Mouse (Mus musculus): ENCODE data around the gene Hsbp1. TPM values are rescaled to one million over a fixed set of nuclear protein-coding genes. Genes with fewer than 3 reads are reported as not detected.

The Hsbp1 gene
- total RNA-seq, 2 experiments from 2014 or later = 83.3 to 162 TPM

DNA sequence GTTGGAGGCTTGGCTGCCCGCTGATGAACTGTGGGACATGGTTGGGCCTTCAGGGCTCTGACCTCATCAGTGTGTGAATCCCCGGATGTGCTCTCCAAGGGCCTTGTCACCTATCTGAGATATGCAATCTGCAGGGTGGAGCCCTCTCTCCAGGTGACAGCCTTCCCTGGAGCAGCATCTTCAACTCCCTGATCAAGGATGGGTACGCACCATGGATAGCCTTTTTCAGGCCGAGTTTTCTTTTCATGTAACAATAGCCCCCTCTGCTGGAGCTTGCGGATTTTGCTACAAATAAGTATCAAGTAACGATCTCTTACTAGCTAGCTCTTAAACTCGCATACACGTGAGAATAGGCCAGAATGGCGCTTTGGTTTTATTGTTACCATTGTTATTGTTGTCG lies 40.2 kb downstream of the Hsbp1 start:
- peak; percentile 80 for ATAC-seq (replicated peaks; ENCODE audit: poor library complexity)

DNA sequence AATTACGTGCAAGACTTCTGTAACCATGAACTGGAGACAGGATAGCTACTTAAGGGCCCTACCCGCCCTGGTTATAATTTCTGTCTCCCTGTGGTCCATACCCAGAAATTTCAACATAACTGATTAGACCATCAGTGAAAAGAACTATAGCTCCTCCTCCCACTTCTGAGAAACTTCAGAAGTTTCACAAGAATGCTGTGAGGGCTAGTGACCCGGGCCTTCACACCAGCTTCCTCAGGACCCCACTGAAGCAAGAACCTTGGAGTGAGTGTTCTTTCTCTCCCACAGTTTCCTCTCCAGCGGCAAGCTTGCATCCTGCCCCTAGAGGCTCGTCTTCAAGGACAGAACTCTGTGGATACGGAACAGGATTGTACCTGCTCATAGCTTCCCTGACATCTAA lies 41.6 kb downstream of the Hsbp1 start:
- peak; percentile 77 for ATAC-seq (replicated peaks; ENCODE audit: poor library complexity)

DNA sequence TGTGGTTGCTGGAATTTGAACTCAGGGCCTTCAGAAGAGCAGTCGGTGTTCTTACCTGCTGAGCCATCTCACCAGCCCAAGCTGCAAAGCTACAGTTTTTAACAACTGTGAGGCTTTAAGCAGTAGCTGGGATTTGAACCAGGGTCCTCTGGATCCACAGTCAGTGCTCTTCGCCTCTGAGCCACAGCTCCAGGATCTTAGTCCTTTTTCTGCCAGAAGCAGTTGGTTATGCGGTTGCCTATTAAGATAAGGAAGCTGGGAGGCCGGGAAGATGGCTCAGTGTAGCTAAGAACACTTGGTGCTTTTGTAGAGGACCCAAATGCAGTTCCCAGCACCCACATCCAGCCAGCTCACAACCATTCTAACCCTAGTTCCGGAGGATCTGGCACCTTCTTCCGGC lies 42.7 kb downstream of the Hsbp1 start:
- no peak for ATAC-seq (replicated peaks; ENCODE audit: poor library complexity)

DNA sequence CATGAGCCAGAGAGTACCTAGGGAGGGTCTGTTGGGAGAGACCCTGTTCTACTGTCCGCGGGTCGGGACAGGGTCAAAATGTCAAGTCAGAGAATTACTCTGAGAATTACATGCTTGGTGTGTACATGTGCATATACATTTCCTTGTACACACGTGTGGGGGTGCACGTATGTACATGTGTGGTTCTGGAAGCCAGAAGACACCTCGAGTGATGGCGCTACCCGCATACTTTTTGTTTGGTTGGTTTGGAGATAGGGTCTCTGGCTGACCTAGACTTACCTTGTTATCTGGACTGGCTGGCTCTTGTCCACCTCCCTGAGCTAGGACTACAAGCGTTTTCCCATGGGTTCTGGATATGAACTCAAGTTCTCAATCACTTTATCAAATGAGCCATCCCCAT lies 49.8 kb downstream of the Hsbp1 start:
- ATAC-seq (replicated peaks; ENCODE audit: poor library complexity) = peak; percentile 8; the same call in 1 of the 2 replicates

DNA sequence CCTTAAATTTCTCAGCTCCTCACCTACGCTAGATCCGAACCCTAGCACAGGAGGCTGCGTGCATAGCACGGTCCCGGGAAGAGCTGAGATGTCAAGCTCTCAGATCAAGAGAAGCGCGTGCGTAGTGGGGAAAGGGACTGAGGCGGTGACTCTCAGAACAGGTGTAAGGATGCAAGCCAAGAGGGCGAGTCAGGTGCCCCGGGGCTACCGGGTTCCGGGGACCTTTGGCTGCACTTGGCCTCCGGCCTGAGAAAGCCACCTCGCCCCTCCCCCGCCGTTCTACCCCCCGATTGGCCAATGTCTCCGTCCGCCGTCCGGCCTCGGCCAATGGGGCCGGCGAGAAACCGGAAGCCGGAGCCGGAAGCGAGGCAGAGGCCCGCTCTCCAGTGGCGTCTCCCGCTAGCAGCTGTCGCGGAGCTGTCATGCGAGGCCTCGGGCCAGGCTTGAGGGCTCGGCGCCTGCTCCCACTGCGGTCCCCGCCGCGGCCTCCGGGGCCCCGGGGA lies 50.3 kb downstream of the Hsbp1 start, which contains the start of gene Mlycd:
TSS of gene Mlycd (plus strand) at position 355 of the 503 bp plus-strand sequence.
- peak; percentile 96 for ATAC-seq (replicated peaks; ENCODE audit: poor library complexity)

DNA sequence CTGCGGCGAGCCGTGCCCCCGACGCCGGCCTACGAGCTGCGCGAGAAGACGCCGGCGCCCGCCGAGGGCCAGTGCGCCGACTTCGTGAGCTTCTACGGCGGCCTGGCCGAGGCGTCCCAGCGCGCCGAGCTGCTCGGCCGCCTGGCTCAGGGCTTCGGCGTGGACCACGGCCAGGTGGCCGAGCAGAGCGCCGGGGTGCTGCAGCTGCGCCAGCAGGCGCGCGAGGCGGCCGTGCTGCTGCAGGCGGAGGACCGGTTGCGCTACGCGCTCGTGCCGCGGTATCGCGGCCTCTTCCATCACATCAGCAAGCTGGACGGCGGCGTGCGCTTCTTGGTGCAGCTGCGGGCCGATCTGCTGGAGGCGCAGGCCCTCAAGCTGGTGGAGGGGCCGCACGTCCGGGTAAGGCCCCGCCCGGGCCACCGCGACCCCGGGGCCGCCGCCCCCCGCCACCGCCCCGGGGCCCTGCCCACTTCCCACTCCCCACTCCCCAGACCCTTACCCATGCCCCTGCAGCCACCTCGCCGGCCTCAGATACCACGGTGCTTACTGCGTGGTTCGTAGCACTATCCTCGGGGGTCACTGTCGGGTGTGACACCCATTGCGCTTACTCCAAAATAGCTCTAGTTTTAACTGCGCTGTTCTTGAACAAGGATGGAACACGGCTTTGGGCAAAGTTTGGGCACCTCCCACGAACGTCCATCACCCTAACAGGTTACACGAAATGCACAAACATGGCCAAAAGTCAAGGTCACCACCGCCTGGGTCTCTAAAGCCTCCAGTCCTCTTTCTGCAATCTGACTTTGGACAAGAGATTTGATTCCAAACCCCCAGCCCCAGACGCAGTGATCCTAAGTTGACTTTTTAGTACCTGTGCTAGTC lies 51.0 kb downstream of the Hsbp1 start:
- ATAC-seq (replicated peaks; ENCODE audit: poor library complexity) = peak; percentile 10; the same call in 1 of the 2 replicates

Other genes starting within 250 kb of the Hsbp1 start
- gene Mlycd, start 50.4 kb downstream of the Hsbp1 start, total RNA-seq (2015) = 6.4 and 7.7 TPM in 2 replicates
- 6.5 and 7.8 TPM in 2 replicates for gene Mlycd, start 50.4 kb downstream of the Hsbp1 start, total RNA-seq (2017)
- 0.25 and 1.6 TPM in 2 replicates for gene Osgin1, start 89.6 kb downstream of the Hsbp1 start, total RNA-seq (2015)
- 0.95 and 4.1 TPM in 2 replicates for gene Osgin1, start 89.6 kb downstream of the Hsbp1 start, total RNA-seq (2017)
- gene Necab2, start 102.2 kb downstream of the Hsbp1 start, total RNA-seq (2015) = not detected in 2 replicates
- gene Necab2, start 102.2 kb downstream of the Hsbp1 start, total RNA-seq (2017) = not detected in 2 replicates
- gene Slc38a8, start 157.2 kb downstream of the Hsbp1 start, total RNA-seq (2015) = not detected in 2 replicates
- not detected in 2 replicates for gene Slc38a8, start 157.2 kb downstream of the Hsbp1 start, total RNA-seq (2017)
- gene Mbtps1, start 214.2 kb downstream of the Hsbp1 start, total RNA-seq (2015) = 36.4 and 40.2 TPM in 2 replicates
- 38.7 and 41.3 TPM in 2 replicates for gene Mbtps1, start 214.2 kb downstream of the Hsbp1 start, total RNA-seq (2017)
- gene Hsdl1, start 230.7 kb downstream of the Hsbp1 start, total RNA-seq (2015) = 13.0 and 13.1 TPM in 2 replicates
- gene Hsdl1, start 230.7 kb downstream of the Hsbp1 start, total RNA-seq (2017) = 42.6 and 52.8 TPM in 2 replicates
- 0.07 TPM in 2 replicates for gene Dnaaf1, start 230.7 kb downstream of the Hsbp1 start, total RNA-seq (2015)
- 0.25 TPM in 1 of 2 replicates, not detected in the other for gene Dnaaf1, start 230.7 kb downstream of the Hsbp1 start, total RNA-seq (2017)